Mouse (Mus musculus) stomach, embryonic 15.5 days (tissue): ENCODE measurements around the gene Ccng1. TPM values are rescaled to one million over a fixed set of nuclear protein-coding genes. Genes with fewer than 3 reads are reported as not detected.
"Not testable (repeated sequence)": the region's sequence is repeated elsewhere in the genome, so short reads cannot be mapped to it uniquely, and the experiment has no call there.

ENCODE experiments used
- ATAC-seq: fragments of 200-750 bp; cut with Nextera tagmentation; 2 replicates; pipeline ENCODE4 v1.8.0; 2017; ENCODE audit warnings: low read depth, moderate number of reproducible peaks, moderate TSS enrichment; ENCODE audit not compliant: insufficient read depth, low FRiP score
- H3K27ac ChIP-seq: fragments of 300-500 bp; sonication (generic); 2 replicates; pipeline ENCODE4 v1.5.1; 2015; ENCODE audit warnings: mild to moderate bottlenecking, inconsistent platforms
- H3K27me3 ChIP-seq: fragments of 300-500 bp; sonication (generic); replicated peaks from 2 replicates; pipeline ENCODE4 v1.6.1; 2015; ENCODE audit warnings: inconsistent platforms
- H3K36me3 ChIP-seq: fragments of 300-500 bp; sonication (generic); 2 replicates; pipeline ENCODE4 v1.6.1; 2015; ENCODE audit warnings: inconsistent platforms
- H3K4me1 ChIP-seq: fragments of 300-500 bp; sonication (generic); 2 replicates; pipeline ENCODE4 v1.6.1; 2015; ENCODE audit warnings: inconsistent platforms
- H3K4me2 ChIP-seq: fragments of 300-500 bp; sonication (generic); 2 replicates; pipeline ENCODE4 v1.6.1; 2015; ENCODE audit warnings: mild to moderate bottlenecking, inconsistent platforms
- H3K4me3 ChIP-seq: fragments of 300-500 bp; sonication (generic); replicated peaks from 2 replicates; pipeline ENCODE4 v1.5.1; 2015; ENCODE audit warnings: inconsistent platforms
- H3K9ac ChIP-seq: fragments of 300-500 bp; sonication (generic); 2 replicates; pipeline ENCODE4 v1.6.1; 2015; ENCODE audit warnings: inconsistent platforms
- H3K9me3 ChIP-seq: fragments of 300-500 bp; sonication (generic); 2 replicates; pipeline ENCODE4 v1.6.1; 2016; ENCODE audit warnings: inconsistent platforms
- WGBS: fragments of 180-500 bp; shearing (Covaris S2); methylation state at CpG from one replicate; pipeline ENCODE4 v1.1.7; 2015; 5-methylcytosine and 5-hydroxymethylcytosine counted together
- polyA plus RNA-seq: library from polyadenylated mRNA; unstranded; fragments of >200 nt; fragmentation: Nextera tagmentation; extraction: Ambion mirVana; gene quantifications from 2 replicates; pipeline ENCODE4 v1.2.1, GENCODE M21; 2015

Ccng1 gene
- polyA plus RNA-seq, 1 experiment from 2014 or later, result 49.4 TPM

DNA sequence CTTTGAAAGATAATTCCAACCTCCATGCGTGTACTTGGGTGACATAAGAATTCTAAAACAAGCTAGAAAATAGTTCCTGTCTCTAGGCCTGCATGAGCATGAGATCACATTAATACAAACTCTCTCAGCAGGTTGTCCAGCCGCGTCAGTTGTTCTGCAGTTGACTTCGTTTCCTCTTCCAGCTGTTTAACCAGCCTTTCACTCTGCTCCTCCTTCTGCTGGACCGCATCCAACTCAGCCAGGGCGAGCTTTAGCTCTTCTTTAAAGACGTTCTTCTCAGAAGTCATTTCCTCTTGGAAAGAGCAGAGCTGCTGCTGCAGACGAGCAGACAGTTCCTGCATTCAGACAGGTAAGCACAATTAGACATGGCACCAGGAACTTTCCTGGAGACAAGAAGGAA is 41.3 kb downstream of the Ccng1 start:
- Histone ChIP-seq H3K4me2 (no peak overlapping the region), H3K36me3 (peaks cover 28% of the 10 kb centered on the region), H3K27me3 (no peaks in the 10 kb centered on the region)

DNA sequence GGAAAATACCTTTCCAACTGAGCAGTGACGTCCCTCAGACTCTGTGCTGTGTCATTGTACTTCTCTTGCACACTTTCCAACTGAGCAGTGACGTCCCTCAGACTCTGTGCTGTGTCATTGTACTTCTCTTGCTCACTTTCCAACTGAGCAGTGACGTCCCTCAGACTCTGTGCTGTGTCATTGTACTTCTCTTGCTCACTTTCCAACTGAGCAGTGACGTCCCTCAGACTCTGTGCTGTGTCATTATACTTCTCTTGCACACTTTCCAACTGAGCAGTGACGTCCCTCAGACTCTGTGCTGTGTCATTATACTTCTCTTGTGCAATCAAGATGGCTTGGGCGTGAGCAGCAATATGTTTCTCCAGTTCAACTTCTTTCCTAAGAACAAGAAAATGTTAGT is 45.2 kb downstream of the Ccng1 start:
- H3K36me3 ChIP-seq, result peaks cover 25% of the 10 kb centered on the region

More for the DNA sequence above, 41.3 kb downstream of the Ccng1 start:
- no peak overlapping the region for H3K4me3 ChIP-seq
- ATAC-seq, result no peak
- 72% methylated on average over 8 of the region's 8 CpGs for WGBS
- H3K9ac ChIP-seq, result no peak overlapping the region
- no peaks in the 10 kb centered on the region for H3K9me3 ChIP-seq
- H3K27ac ChIP-seq, result no peak overlapping the region
- H3K4me1 ChIP-seq, result no peaks in the 10 kb centered on the region

More for the DNA sequence above, 45.2 kb downstream of the Ccng1 start:
- not testable (repeated sequence) for H3K27ac ChIP-seq, H3K4me2 ChIP-seq, ATAC-seq, H3K9me3 ChIP-seq, H3K9ac ChIP-seq, H3K4me3 ChIP-seq, H3K4me1 ChIP-seq, H3K27me3 ChIP-seq
- WGBS, result 93% methylated on average over 6 of the region's 6 CpGs

Other genes starting within 250 kb of the Ccng1 start
- 84.4 and 89.6 TPM in 2 replicates for gene Mat2b, start 60.1 kb downstream of the Ccng1 start, polyA plus RNA-seq
- gene Hmmr, start 21.9 kb downstream of the Ccng1 start, polyA plus RNA-seq, result 48.0 and 51.0 TPM in 2 replicates
- gene Nudcd2, start 21.6 kb downstream of the Ccng1 start, polyA plus RNA-seq, result 130 and 151 TPM in 2 replicates